Mouse (Mus musculus) heart, adult 9 months (tissue): ENCODE measurements around the gene Iqce.

ENCODE experiments used
- DNase-seq, 2 experiments: peaks; one replicate each; pipeline ENCODE4 v3.0.0; 2022; ENCODE audit warnings: low spot score in 2 of 2

Gene Iqce

DNA sequence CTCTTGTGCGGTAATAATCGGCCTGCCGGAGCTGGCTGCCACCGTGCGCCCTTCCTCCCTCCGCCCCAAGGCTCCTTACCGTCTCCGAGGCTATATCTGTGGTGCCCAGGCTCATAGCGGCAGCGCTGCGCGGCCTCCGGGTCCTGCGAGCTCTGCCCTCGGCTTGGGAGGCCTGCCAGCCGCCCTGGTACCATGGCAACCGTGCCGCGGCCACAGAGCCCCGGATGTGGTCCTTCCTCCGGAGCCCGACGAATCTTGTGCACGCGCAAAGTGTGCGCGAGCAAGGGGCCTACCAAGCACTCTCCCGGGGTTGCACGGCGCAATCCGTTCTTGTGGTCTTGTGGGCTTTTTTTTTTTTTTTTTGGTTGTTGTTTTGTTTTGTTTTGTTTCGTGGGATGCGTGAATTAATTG, at the start of gene Iqce:
Iqce (minus strand) TSS at position 276 of the 411 bp plus-strand sequence.
- peak; percentile 90 to 92 for DNase-seq

DNA sequence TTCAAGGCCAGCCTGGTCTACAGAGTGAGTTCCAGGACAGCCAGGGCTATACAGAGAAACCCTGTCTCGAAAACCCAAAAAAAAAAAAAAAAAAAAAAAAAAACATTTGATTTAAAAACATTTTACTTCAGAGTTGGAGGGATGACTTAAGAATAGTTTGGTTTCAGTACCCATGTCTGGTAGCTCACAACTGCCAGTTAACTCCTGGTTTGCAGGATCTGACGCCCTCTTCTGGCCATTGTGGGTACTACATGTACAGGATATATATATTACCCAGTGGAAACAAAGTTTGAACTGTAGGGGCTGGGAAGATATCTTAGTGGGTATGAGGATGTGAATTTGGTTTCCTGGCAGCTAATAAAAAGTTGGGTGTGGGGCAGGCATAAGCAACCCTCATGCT, 48.7 kb upstream of the Iqce start:
- no peak for DNase-seq

DNA sequence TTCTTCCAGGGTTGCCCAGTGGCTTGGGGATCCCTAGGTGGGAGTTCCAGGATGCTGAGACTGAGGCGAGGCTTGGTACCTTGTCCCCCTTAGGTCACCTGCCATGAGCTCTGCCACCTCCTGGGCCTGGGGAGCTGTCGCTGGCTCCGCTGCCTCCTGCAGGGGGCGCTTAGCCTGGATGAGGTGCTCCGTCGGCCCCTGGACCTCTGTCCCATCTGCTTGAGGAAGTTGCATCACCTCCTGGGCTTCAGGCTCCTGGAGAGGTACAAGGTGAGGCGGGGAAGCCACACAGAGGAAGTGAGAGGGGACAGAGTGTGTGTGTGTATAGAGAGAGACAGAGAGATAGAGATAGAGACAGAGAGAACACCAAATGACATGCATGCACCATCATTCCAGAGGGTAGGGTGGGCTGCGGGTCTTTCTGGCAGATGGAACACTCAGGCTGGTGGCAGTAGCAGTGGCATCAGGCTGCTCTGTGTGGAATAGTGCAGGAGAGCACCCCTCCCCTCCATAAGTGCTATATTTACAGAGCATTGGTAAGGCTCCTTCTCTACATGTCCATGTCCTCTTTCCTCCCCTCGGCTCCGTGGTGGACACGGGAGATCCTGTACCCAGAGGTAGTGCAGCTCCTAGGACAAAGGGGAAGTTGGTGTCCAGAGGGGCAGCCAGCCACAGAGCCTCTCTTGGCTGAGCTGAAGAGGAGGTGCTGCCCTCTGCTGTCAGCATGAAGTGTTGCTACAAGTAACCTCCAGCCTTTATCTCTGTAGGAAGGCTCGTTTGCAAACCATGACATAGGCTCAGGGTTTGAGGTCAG, 47.1 kb upstream of the Iqce start:
- peak; percentile 71 to 78 for DNase-seq

DNA sequence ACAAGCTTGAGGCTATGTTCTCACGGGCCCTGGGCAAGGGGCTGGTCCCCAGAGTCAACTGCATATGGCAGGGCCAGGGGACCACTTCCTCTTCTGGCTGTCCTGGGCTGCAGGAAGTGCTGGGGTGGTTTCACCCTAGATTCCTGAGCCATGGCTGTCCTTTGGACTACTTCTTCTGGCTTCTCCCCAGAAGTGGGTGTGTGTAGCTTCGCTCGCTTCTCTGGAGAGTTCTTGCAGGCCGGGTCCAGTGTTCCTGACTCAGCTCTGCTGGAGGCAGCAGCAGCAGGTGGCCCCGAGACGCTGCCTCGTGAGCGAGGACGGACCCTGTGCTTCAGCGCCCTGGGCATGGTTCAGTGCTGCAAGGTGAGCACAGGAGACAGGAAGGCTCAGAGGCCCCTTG, 46.2 kb upstream of the Iqce start:
- peak in 1 of 2 experiments; percentile 53 for DNase-seq

DNA sequence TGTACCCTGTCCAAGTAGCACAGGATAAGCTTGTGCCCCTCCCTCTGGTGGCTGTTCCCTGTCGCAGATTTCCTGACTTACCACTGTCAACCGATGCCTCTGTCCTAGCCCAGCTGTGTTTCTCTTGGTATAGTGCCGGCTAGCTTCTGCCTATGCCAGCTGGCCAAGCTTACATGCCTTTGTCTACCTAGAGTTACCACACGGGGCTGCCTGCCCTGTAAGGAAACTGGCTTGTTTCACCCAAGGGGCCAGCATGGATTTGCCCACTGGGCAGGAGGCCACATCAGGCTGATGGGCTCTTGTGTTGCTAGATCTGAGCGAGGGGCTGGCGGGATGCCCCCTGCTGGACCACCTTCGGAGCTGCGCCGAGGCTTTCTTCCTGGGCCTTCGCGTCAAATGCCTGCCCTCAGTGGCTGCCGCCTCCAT, 41.5 kb upstream of the Iqce start:
- DNase-seq = no peak

DNA sequence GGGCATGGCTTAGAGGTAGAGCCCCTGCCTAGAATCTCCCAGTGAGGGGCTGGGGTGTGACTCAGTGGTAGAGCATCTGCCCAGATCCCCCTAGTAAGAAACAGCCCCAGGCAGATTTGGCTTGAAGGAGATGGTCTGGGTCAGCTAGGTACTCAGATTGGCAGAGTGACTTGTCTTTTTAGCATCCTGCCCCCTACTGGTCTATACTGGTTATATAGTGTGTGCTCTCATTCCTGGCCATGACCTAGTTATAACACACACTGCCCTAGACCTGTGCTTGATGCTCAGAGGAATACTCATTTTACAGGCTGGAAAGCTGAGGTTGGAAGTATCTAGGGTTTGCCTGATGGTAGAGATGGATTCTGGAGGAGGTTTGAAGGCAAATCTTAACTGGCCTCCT, 39.7 kb upstream of the Iqce start:
- no peak for DNase-seq

DNA sequence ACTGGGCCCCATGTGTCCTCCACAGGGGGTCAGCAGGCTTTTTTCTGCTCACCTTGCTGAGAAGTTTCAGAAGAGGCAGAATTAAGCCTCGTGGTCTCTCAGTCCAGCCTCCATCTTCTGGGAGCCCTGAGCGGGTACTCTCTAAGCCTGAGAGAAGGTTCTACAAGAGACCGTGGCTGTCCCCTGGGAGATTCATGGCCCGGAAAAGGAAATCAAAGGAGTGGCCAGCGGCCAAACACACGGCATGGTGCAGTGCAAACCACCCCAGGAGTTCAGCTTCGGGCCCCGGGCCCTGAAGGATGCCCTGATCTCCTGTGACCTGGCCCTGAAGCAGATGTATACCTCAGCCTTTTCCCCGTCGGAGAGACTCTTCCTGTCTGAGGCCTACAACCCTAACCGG, 38.9 kb upstream of the Iqce start:
- peak in 1 of 2 experiments; percentile 52 for DNase-seq

DNA sequence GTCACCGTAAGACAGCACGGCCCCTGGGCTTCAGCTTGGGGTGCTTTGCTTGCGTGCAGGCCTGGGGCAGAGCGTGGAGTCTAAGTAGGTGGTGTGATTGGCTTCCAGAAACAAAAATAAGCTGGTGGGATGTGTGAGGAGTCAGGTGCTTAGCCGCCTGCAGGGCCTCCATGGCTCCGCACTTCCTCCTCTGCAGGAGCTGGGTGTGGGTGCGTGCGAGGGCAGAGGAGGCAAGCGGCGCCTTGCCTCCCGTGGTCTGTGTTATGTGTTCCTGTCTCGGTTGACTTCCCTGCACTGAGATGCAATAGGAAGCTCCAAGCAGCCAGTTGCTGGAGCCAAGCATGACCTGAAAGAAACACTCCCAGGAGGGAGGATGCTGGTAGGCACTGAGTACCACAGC, 37.6 kb upstream of the Iqce start:
- no peak for DNase-seq

DNA sequence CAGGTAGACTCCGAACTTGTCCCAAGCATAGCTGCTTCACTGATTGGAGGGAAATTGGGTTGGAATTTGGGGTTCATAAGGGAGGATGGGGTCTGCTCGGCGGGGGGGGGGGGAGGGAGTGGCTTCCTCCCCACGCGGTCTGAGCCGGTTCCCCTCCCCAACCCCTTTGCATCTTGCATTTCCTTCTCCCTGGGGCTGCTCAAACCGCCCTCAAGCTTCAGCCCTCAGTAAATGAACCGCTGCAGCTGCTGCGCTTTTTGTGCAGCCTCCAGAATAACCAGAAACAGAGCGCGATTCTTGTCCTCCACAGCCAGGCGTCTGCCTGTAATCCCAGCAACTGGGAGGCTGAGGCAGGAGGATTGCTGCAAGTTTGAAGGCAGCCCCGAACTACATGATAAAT, 34.0 kb upstream of the Iqce start:
- DNase-seq = no peak

DNA sequence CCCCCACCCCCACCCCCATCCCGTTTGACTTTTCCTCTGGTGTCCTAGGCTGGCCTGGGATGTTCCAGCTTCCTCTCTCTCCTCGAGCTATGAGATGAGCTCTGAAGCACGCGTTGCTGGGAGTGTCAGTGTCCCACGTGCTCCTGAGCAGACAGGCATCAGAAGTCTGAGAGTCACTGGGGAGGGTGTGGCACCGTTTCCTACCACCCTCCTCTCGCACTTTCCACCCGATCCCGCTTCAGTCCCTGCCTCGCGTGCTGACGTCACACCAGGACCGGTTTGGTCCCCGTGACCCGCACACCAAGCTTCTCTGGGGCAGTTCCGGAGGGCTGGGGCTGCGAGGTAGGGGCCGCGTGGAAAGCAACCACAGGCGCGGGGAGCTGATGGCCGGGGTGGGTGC, 33.1 kb upstream of the Iqce start:
- peak in 1 of 2 experiments; percentile 36 for DNase-seq

DNA sequence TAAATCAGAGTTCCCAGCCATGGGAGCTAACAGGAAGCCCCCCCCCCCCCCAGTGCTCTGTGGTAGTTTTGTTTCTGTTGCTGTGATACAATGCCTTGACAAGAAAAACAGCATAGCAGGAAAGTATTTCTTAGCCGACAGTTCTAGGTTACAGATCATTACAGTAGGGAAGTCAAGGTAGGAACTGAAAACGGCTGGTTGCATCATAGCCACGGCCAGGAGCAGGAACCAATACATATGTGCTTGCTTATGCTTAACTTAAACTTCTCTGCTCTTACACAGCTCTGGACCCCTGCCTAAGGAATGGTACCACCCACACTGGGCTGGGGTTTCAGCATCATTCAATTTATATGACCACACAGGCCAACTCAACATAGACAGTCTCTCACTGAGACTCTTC, 31.2 kb upstream of the Iqce start:
- DNase-seq = no peak

DNA sequence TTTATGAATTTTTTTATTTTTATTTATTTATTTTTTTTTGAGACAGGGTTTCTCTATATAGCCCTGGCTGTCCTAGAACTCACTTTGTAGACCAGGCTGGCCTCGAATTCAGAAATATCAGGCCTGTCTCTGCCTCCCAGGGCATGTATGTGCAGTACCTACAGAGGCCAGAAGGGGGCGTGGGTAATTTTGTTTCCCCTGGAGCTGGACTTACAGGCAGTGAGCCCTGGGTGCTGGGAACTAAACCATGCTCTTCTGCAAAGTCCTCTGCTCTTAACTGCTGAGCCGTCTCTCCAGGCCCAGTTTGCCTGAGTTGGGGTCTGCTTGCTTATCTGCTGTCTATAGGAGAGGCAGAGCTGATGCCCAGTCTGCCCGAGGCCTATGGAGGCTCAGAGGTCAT, 30.0 kb upstream of the Iqce start:
- no peak for DNase-seq

DNA sequence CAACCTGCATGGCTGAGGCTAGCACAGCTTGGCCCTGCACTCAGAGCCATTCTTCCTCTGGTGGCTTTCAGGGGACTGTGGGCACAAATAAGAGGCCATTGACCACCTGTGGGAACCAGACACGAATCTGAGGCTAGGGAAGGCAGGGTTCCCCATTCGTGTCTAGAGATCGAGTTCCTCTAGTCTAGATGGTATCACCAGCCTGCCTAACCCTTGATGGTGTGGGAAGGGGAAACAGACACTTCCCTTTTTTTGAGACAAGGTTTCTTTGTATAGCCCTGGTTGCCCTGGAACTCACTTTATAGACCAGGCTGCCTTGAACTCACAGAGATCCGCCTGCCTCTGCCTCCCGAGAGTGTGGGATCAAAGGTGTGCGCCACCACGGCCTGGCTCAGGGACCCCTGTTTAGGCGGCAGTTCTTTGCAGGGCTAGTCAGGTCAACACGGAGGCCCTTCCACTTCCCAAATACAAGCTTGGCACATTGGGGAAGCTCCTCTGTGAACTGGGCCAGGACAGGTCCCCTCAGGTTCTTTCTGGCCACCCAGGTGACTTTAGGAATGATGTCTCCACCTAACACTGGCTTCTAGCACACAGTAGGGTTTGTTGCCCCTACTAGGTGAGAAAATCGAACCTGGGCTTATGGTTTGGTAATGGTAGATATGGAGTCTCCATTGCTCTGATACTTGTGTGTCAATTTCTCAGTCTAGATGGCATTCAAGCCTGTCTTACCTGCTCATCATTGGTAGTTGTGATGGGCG, 29.0 kb upstream of the Iqce start:
- no peak for DNase-seq

DNA sequence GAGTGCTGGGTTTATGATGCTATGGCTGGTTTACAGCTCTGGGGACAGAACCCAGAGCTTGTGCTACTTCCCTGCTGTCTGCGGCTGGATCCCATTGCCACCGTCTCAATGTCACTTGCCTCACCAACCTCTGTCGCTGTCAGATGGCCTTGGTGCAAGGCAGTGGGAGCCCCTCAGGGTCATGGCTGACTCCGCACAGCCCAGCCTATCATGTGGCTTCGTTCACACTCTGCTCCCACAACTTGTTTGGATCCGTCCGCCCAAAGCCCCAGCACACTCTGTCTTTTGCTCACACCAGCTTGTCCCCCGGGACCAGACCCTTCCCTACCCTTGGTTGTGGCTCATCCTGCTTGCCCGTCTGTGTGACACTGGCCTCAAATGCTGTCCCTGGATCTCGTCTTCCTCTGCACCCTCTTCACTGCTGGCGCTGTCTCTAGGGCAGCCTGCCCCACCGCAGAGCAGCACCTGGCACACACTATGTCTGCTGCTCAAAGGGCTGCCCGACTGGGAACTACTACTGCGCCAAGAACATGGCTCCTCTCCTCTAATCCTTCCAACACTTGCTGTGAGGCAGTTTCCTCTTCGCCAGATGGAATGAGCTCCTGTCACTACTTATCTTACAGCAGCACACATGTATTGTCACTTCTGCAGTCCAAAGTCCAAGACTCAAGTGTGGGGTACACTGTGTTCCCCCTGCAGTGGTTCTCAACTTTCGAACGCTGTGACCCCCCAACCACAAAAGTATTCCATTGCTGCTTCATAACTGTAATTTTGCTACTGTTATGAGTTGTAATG, 25.0 kb upstream of the Iqce start:
- no peak for DNase-seq

DNA sequence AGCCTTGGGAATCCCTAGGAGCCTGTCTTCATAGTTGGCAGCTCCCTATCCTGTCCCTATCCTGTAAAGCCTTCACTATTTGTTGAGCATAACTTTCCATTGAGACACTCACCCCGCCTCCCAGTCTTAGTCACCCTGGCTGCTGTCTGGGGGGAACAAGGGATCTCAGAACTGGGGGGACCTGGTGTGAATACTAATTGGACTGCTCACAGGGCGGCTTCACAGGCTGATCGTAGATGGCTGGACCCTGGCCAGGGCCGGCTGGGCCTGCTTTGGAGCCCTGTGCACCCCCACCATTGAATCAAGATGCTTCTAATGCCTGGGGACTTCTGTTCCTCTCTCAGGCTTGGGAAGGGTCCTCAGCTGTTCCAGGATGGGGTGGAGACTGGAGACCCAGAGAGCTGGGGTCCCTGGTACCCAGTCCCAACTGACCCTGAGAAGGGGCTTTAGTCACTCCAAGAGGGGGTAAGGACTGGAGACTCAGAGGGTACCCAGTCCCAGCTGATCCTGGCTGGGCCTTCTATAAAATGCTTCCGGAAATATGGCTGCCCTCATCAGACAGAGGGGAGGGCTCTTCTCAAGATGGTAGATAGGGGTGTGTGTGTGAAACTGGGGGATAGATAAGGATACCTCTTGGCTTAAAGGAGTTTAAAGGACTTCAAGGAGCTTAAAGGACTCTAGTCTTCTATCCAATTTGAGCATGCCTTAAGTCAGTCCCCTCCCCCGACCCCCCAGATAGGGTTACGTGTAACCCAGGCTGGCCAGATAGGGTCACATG, 24.1 kb upstream of the Iqce start:
- DNase-seq = no peak

DNA sequence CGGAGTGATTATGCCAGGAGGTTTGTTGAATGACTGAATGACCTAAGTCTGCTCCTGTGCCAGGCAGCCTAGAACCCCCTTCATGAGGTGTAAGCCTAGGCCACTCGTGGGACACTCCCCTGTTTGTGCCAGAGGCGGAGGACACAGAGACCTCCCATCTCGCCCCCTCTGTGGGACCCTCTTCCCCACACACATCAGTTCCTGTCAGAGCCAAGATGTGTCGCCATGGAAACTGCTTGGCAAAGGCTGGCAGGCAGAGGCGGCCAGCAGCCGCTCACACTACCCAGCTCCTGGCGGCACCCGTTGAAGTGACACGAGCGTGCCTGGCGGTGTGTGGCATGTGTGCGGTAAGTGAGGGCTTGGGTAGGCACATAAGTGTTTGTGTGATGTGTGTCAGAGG, 21.6 kb upstream of the Iqce start, which contains the start of gene Amz1:
Amz1 (plus strand) TSS at position 306 of the 400 bp plus-strand sequence.
- DNase-seq = no peak

DNA sequence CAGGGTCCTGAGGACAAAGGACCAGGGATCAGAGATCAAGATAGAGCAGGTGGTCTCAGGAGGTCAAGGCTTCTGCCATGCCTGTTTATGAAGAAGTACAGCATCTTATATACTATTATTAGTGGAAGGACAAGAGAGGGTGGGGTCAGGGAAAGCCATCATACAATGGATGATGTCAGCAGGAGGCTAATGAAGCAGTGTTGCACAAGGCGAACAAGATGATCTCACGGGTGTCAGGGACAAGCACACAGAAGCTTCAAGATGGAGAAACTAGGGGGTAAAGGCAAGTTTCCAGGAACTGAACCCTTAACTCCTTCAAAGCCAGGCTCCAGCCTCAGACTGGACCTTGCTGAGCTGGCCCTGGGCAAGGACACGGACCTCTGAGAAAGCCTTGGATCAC, 19.9 kb upstream of the Iqce start:
- DNase-seq = no peak

DNA sequence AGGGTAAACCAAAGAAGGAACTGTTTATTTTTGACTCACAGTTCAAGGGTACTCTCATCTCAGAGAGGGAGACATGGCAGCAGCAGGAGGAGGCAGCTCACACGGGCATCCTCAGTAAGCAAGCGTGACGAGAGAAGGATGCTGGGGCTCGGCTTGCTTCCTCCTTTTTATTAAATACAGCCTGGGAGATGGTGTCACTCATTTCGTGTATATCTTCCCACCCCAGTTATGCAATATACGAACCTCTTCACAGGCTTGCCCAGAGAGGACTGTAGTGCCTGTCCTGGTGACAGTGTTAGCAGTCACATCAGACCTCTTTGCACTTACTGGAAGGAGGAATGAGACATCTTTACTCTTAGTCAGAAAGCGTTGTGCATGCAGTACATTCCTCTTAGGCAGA, 18.6 kb upstream of the Iqce start:
- no peak for DNase-seq

DNA sequence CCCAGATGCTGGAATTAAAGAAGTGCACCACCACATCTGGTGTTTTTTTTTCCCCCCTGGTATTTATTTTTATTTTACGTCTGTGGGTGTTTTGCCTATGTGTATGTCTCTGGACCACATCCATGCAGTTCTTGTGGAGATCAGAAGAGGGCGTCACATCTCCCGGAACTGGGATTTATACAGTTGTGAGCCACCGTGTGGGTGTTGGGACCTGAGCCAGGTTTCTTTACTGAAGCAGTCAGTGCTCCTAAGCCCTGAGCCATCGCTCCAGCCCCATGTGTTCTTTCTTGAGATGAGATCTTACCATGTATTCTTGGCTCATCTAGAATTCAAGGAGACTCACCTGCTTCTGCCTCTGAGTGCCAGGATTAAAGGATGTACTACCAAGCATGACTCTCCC, 8.9 kb upstream of the Iqce start:
- no peak for DNase-seq

DNA sequence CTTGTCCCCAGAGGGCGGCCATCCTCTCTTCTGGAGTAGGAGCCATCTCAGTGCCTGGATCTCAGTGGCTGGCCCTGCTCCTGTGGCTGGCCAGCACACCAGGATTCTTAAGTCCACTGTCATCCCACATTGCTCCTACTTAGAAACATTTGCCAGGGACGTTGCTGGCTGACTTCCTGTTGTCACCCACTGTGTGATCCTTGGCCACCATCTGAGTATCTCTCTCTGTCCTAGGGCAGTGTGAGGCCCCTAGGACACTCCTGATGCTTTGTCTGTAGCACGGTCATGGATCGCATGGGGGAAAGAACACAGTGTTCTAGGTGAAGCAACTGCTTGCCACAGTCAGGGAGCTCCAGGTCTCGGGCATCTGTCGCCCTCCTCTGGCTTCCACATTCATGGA, 8.1 kb upstream of the Iqce start:
- DNase-seq = no peak

DNA sequence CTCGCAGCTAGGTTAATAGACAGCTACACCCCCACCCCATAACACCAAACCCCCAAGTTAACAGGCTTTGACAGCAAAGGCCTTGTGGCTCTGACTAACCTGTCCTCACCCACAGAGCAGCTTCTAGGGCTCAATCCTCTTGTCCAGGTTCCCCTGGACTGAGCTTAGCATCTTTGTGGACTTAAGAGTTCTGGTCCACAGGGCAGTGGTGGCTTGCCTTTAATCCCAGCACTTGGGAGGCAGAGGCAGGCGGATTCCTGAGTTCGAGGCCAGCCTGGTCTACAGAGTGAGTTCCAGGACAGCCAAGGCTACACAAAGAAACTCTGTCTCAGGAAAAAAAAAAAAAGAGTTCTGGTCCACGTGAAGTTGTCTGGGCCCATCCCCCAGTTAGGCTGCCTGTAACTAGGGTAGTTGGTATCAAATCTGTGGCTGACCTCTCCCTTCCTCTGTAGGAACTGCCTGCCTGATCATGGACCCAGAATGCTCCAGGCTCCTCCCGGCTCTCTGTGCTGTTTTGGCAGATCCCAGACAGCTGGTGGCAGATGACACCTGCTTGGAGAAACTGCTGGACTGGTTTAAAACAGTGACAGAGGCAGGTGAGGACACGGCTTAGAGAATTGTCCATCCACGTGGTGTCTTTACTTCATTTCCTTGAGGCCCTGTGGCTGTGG, 3.5 kb upstream of the Iqce start:
- peak in 1 of 2 experiments; percentile 18 for DNase-seq
